In the genomic region with DNA sequence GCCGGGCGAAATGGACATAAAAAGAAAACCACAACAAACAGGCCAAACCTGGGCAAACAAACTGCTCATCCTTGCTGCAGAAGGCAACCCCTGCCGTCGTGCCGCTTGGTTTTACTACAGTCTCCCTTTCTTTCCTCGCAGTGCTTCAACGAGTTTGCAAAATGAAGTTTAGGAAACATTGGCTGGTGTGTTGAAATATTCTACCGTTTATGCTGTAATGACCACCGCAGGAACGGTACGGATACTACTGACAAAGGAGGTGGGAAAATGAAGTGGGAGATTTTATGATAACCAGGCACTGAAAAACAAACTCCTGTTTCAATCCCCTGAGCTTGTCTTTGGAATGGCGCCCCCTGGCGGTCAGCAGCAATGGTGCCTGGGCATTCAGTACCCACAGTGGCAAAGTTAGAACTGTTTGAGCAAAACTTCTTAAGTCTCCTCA, we compare ENCODE assay signal across 8 mouse cellular contexts. TPM values are rescaled to one million over a fixed set of nuclear protein-coding genes. Genes with fewer than 3 reads are reported as not detected.
DNase-seq lines count a peak whose midpoint lies in the region; ATAC-seq and TF ChIP-seq lines count a peak whose summit lies in the region.

A gene (minus strand): TSS at position 170 of the 442 bp plus-strand sequence.

- DNase-seq in 416B (ENCODE audit: low read depth) = peak; percentile 66
- peak; percentile 56 to 70 for DNase-seq in adrenal gland, postnatal 4 days (ENCODE audit: low spot score in 2 of 2)
- DNase-seq in heart, adult 9 months (ENCODE audit: low spot score in 2 of 2) = peak; percentile 64 to 80
- peak; percentile 81 for DNase-seq in kidney, adult 9 months
- DNase-seq in liver, adult 2 months (ENCODE audit: extremely low read depth, low read depth, low spot score) = peak; percentile 44
- peak; percentile 85 to 97 for DNase-seq in spleen, postnatal 4 days (ENCODE audit: low spot score in 2 of 2)

- peaks cover 19% of the 10 kb centered on the region for H3K27me3 ChIP-seq in embryonic facial prominence, embryonic 13.5 days
- no peaks in the 10 kb centered on the region for H3K27me3 ChIP-seq in liver, adult 2 months (ENCODE audit: control insufficient read depth, insufficient read depth, low read length)

- no peak for TF ChIP-seq POLR2A in liver, adult 2 months (IDR thresholded peaks at IDR 0.05; ENCODE audit: extremely low read depth, insufficient read depth, low read length)

- peak within 1 kb of the TSS; percentile 72 for H3K9ac ChIP-seq in embryonic facial prominence, embryonic 13.5 days
- peak within 1 kb of the TSS; percentile 71 for H3K9ac ChIP-seq in liver, adult 2 months (ENCODE audit: low read depth, low read length)

- no peaks in the 10 kb centered on the region for H3K79me2 ChIP-seq in liver, adult 2 months (ENCODE audit: control insufficient read depth, insufficient read depth, low read length)

- peak within 1 kb of the TSS; percentile 60 for H3K4me3 ChIP-seq in embryonic facial prominence, embryonic 13.5 days
- peak within 1 kb of the TSS; percentile 77 for H3K4me3 ChIP-seq in liver, adult 2 months (ENCODE audit: insufficient read depth, low read depth, low read length)

- 1% methylated on average over 13 of the region's 13 CpGs for WGBS in embryonic facial prominence, embryonic 13.5 days
- 3% methylated on average over 13 of the region's 13 CpGs for WGBS in liver, adult 2 months

- H3K4me2 ChIP-seq in embryonic facial prominence, embryonic 13.5 days = peak within 1 kb of the TSS; percentile 93

- H3K27ac ChIP-seq in embryonic facial prominence, embryonic 13.5 days = no peak within 1 kb of the TSS
- peak within 1 kb of the TSS; percentile 19 for H3K27ac ChIP-seq in liver, adult 2 months (replicated peaks; ENCODE audit: insufficient read depth, low read depth, low read length)

- no peaks in the 10 kb centered on the region for H3K9me3 ChIP-seq in embryonic facial prominence, embryonic 13.5 days

- peak; percentile 96 for TF ChIP-seq CTCF in liver, adult 2 months (IDR thresholded peaks at IDR 0.05; ENCODE audit: low read depth, low read length)

- H3K36me3 ChIP-seq in embryonic facial prominence, embryonic 13.5 days = no peaks in the 10 kb centered on the region
- no peaks in the 10 kb centered on the region for H3K36me3 ChIP-seq in liver, adult 2 months (ENCODE audit: control insufficient read depth, insufficient read depth, low read length)

- peaks cover 9% of the 10 kb centered on the region for H3K4me1 ChIP-seq in embryonic facial prominence, embryonic 13.5 days
- H3K4me1 ChIP-seq in liver, adult 2 months (ENCODE audit: control insufficient read depth, insufficient read depth, low read length) = 0 out of 2 replicates have a peak, but pooled peaks cover 1% of the 10 kb centered on the region

- ATAC-seq in embryonic facial prominence, embryonic 13.5 days (ENCODE audit: insufficient number of reproducible peaks, insufficient read depth, low FRiP score, low TSS enrichment, low read depth) = no peak
- peak; percentile 53 for ATAC-seq in monocyte, adult 5-6 weeks (replicated peaks; ENCODE audit: insufficient number of reproducible peaks, low FRiP score, low TSS enrichment, poor library complexity, severe bottlenecking)

RNA-seq across cellular contexts. Expression of the gene that starts here (rescaled TPM):
- total RNA-seq in adrenal gland, postnatal 4 days (2021) = 1 to 10 TPM; 2.0 to 2.2 TPM
- 2.0 and 2.3 TPM in 2 replicates for polyA plus RNA-seq in embryonic facial prominence, embryonic 13.5 days (2015; fragmentation: Nextera tagmentation; extraction: Ambion mirVana)
- 0.60 and 1.1 TPM in 2 replicates for total RNA-seq in liver, adult 2 months (2014; rRNA removed)
- 0.32 and 0.49 TPM in 2 replicates for polyA plus RNA-seq in liver, adult 2 months (2012; rRNA removed)
- total RNA-seq in monocyte, adult 5-6 weeks (2017) = 30.9 to 31.9 TPM (median 31.4 TPM) in 3 replicates

Comparison
In these comparisons a context has a peak if more than half of its experiments do, and no peak if none do; other contexts are left out.
1. RNA of the gene that starts here (total RNA-seq): 30.9 to 31.9 TPM in monocyte, adult 5-6 weeks; 2.0 to 2.2 TPM in adrenal gland, postnatal 4 days and 0.60 to 1.1 TPM in liver, adult 2 months; every median in the first group is over 10 times any median in the second.
2. Peak in every context shown above with its lines, with median percentiles within 50 percentile points of each other: DNase-seq.